Mouse (Mus musculus) gastrocnemius, adult 8-10 months (tissue): ENCODE results near the gene Slc9a6. TPM values are rescaled to one million over a fixed set of nuclear protein-coding genes. Genes with fewer than 3 reads are reported as not detected.

ENCODE experiments used
- DNase-seq, 2 experiments: peaks; one replicate each; pipeline ENCODE4 v3.0.0; 2022; ENCODE audit warnings: low spot score in 2 of 2
- total RNA-seq, 4 experiments: library from RNA; stranded (reverse); gene quantifications; 2 replicates each; pipeline ENCODE4 v1.2.4; 2022

Slc9a6 gene
- total RNA-seq: 10 to 100 TPM; 25.9 to 29.6 (median 27.1) TPM

DNA sequence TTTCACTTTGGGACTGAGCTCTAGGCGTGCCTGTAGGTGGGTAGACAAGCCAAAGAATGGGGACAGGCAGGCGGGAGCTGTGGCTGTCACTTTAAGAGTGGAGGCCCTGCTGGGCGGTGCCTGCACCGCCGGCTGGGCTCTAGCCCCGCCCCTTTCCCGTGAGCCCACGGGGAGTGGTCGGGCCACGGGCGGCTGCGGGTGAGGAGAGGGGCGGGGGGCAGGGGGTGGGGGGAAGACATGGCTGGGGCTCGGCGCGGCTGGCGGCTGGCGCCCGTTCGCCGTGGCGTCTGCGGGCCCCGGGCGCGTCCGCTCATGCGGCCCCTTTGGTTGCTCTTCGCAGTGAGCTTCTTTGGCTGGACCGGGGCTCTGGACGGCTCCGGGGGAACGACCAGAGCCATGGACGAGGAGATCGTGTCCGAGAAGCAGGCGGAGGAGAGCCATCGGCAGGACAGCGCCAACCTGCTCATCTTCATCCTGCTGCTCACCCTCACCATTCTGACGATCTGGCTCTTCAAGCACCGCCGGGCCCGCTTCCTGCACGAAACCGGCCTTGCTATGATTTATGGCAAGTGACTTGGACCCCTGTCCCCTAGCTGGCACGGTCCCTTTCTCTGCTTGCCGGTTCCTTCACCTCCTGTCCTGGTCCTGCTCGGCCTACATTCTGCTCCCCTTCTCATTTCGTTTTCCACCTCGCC, at the start of gene Slc9a6:
Gene Slc9a6 (plus strand): TSS at position 135 of the 695 bp plus-strand sequence.
- DNase-seq: peak; percentile 46 to 63

DNA sequence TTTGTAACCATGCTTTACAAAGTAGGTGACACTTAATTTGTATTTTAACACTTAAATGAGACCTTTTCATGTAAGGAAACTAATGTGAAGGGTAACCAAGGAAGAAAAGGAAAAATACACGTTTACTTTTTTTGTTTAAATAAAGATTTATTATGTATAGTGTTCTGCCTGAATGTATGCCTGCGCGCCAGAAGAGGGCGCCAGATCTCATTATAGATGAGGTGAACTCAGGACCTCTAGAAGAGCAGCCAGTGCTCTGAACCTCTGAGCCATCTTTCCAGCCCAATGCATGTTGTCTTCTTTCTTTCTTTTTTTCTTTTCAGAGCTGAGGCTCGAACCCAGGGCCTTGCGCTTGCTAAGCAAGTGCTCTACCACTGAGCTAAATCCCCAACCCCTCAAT, 37.1 kb upstream of the Slc9a6 start:
- DNase-seq: no peak

- DNase-seq: no peak
These were observed 31.4 kb upstream of the Slc9a6 start for GRCm38 (mm10) chrX:56578200-56578599.

GRCm38 (mm10) chrX:56597219-56597886, 12.2 kb upstream of the Slc9a6 start:
- DNase-seq: no peak

- peak; percentile 77 to 89 for DNase-seq
These were observed 11.5 kb upstream of the Slc9a6 start, which contains the start of gene Mmgt1 for GRCm38 (mm10) chrX:56597887-56598640. TSS of gene Mmgt1 (minus strand) at chrX:56598069.

- no peak for DNase-seq
These were observed 3.0 kb upstream of the Slc9a6 start for GRCm38 (mm10) chrX:56606536-56606935.

DNA sequence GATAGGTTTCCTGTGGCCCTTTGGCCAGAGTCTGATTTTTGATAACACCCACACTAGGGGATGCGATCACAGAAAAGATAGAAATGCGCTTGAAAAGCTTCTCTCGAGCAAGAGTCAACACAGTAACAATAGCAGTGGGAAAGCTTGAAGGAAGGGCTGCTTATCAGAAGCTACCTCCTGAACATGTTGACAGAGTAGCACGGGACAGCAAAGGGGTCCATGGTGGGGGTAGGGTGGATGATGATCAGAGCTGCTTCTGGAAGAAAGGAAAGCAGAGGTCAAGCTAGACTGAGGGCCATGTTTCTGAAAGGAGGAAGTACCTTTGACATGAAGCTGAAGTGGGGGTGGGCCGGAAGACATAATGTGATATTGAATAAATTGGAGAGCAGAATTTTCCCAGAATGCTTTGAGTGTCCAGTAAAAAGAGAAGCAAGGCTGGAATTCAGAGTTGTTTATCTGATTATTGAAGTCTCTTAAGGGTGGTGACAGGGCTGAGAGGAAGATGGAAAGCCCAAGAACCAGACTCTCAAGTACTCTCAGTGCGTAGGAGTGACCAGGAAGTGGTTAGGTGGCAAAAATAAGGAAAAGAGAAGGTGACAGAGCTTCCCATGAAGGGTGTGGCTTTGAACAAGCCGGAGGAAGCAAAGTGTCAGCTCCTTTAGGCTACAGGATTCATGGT, 2.4 kb upstream of the Slc9a6 start:
- DNase-seq: no peak

DNA sequence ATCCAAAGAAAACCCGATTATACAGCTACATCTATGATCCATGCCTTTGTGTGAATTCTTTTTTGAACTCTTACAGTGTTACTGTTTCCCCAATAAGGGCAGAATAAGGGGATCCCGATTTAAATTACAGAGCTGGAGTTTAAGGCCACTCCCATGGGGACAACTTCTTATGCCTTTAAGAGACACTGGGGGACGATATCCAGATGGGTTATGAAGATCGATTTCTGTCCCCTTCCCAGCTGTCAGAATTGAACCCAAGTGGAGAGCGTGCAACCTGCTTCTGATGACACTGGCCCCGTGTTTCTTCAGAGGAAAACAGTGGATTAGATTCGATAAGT, 303 bp upstream of the Slc9a6 start:
- no peak for DNase-seq

GRCm38 (mm10) chrX:56610318-56610694, 749 bp downstream of the Slc9a6 start:
- DNase-seq: no peak

- DNase-seq: no peak
These were observed 5.7 kb downstream of the Slc9a6 start for GRCm38 (mm10) chrX:56615236-56615635.

DNA sequence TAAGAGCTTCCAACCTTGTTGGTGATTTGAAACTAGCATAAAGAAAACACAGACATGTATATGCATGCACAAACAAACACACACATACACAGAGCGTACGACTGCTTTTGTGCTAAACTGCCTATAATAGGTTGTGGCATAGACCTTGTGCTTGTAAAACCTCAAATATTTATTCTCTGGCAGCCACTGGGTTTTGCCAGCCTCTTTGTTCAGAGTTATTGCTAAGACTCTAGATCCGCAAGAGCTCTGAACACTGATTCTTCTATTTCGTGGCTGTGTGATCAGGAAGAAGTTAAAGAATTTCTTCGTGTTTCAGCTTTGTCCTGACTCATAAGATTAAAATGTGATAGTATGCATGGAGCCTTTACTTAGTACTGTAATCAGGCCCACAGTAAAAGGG, 26.6 kb downstream of the Slc9a6 start:
- no peak for DNase-seq

DNA sequence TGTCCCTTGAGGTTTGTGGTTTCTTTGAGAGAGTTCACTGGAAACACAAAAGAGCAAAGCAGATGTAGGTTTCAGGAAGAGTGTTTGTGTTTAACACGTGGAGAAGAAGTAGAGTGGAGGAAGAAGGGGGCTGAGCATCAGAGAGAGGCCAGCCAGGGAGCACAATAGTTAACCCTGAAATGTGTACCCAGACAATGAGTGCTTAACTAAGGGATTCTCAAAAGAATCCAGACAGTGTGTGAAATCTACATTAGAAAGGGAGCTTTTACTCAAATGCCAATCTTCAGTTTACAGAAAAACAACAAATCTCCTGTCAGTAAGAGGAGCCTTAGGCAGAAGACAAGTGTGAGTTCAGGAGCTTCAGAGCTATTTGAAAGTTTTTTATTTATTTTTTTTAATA, 30.5 kb downstream of the Slc9a6 start:
- DNase-seq: no peak

DNA sequence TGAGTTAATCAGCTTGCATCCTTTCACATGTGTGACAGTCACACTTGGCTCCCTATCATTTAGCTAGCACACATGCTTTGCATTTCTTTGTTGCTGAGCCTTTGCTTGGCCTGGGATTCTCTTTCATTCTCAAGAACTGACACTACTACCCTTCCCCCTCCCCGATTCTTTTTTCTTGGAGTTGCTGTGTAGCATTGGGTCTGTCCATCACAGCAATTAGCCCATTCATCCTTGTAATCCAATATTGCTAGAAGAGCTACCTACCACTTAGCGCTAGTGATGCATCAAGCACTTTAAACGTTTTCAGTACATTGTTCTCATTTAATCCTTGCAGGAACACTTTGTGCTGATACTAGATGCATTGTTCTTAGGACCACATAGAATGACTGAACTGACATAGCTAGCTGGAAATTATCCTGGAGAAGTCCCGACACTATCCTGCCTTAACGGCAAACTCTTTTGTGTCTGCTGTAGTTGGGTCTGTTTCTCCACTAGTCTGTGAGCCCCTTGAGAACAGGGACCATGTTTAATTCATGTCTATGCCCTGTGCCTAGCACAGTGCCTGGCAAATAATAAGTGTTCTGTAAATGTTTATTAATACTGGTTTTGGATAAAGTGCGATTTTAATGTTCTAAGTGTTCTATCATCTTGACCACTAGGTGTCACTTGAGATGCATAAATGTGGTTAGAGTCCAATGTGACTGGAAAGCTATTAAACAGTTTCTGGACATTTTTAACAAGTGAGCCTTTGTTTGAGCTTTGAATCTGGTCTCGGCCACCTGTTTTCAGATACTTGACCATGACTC, 40.2 kb downstream of the Slc9a6 start:
- no peak for DNase-seq

DNA sequence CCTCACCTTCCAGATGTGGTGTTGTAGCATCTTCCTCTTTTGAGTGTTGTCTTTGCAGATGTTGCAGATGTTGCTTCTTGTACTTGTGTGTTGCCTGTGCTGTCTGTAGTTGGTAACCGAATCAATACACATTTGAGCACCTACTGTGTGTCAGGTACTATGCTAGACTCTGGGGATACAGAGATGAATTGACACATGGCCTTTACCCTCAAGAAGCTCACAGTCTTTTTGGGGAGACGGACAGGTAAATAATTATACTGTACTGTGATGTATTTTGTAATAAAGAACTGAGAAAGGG, 40.7 kb downstream of the Slc9a6 start:
- DNase-seq: no peak

DNA sequence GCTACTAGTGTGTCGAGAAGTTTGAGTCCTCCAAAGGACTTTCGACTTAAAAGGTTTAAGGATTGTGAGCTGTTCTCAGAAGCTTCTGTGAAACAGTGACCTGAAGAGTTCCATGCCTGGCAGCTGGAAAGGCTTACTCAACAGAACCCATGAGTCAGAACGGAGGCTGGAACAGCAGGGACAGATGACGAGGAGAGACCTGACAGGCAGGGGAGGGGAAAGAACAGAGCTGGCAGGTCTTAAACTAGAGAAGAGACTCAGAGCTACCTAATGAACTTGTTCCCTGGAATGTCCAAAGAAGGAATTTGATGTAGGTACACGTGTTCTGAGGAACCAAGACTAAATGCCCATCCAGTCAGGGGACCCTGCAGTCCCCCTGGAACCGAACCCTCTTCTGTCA, 41.3 kb downstream of the Slc9a6 start:
- peak in 1 of 2 experiments; percentile 9 for DNase-seq

GRCm38 (mm10) chrX:56651738-56652137, 42.2 kb downstream of the Slc9a6 start:
- peak; percentile 49 to 67 for DNase-seq

GRCm38 (mm10) chrX:56655686-56656085, 46.1 kb downstream of the Slc9a6 start:
- DNase-seq: no peak

DNA sequence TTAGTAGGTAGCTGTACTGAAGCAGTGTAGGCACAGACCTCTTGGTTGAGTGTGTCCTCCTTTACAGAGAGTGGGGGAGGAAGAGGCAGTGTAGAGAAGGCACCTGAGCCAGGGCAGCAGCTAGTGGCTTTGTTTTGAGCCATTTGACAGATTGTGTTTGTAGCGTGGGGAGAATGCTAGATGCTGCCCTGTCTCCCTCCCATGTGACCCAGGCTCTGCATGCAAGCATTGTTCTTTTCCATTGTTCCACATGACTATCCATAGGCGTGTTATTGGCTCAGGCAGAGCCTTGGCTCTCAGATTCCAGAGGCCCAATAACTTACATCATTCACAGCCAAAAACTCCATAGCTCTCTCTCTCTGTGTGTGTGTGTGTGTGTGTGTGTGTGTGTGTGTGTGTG, 49.7 kb downstream of the Slc9a6 start:
- DNase-seq: no peak

DNA sequence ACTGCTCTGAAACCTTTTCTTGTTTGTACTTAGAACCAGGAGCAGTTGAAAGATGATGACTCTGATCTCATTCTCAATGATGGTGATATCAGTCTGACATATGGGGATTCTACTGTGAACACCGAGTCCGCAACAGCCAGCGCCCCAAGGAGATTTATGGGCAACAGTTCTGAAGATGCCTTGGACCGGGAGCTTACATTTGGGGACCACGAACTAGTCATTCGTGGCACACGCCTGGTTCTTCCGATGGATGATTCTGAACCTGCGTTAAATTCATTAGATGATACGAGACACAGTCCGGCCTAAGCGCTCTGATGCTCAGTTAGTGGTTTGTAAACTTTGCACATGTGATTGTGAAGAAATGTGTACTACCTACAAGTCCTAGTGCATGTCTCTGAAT, 51.6 kb downstream of the Slc9a6 start:
- DNase-seq: no peak

GRCm38 (mm10) chrX:56662316-56662715, 52.8 kb downstream of the Slc9a6 start:
- DNase-seq: no peak

DNA sequence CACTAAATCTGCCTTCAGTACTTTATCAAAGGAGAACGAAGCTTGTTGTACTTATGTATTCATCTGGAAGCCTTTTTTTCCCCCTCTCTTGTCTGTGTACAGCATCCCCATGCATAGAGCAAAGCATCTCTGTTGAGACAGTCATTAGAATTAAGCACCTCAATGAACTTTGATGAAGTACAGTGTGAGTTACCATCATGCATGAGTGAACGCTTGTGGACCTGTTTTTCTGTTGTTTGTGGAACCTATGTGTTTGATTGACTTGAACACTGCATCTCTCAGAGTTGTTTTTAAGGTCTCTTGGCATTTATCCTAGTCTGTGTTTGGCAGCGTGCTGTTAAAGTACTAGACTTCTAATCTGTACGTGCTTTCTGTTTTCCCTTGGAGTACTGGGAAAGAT, 53.8 kb downstream of the Slc9a6 start:
- no peak for DNase-seq
